Mouse (Mus musculus): ENCODE results near the gene Clip3. TPM values are rescaled to one million over a fixed set of nuclear protein-coding genes. Genes with fewer than 3 reads are reported as not detected.

The Clip3 gene
- polyA plus RNA-seq, 1 experiment from 2014 or later, result 9.6 TPM

DNA sequence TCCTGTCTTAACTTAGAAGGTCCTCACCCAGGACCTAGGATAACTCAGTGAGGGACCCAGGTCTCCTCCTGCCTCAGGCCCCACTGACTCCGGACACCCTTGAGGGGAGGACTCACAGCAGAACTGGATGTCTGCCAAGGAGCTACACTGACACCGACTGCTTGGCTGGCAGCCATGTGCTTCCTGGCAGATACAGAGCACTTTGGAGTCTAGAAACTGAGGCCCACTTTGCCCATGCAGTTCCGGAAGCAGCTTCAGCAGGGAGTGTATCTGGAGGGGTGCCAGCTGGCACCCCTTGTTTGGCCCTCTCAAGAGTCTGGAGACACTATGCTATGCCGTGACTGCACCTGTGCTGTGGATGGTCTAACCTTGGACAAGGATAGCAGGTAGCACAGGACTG is 41.9 kb downstream of the Clip3 start:
- 0 out of 2 replicates have a peak, but pooled peaks cover 3% of the 10 kb centered on the region for H3K27me3 ChIP-seq (ENCODE audit: control insufficient read depth, insufficient read depth, low read length)
- ATAC-seq (ENCODE audit: low FRiP score, low TSS enrichment) (no peak), DNase-seq (ENCODE audit: low spot score) (peak; percentile 40)
- no peaks in the 10 kb centered on the region for H3K36me3 ChIP-seq (ENCODE audit: control insufficient read depth, insufficient read depth, low read length)
- H3K4me2 ChIP-seq (replicated peaks; ENCODE audit: low read depth), result no peak overlapping the region
- H3K9ac ChIP-seq (ENCODE audit: low read length), result no peak overlapping the region
- no peaks in the 10 kb centered on the region for H3K4me1 ChIP-seq (replicated peaks; ENCODE audit: control insufficient read depth, insufficient read depth)
- H3K9me3 ChIP-seq (ENCODE audit: control insufficient read depth, low read length), result no peaks in the 10 kb centered on the region
- no peak overlapping the region for H3K4me3 ChIP-seq (ENCODE audit: low read depth, low read length)
- TF ChIP-seq CTCF (IDR thresholded peaks at IDR 0.05; ENCODE audit: low read depth), result no peak
- no peak for TF ChIP-seq EP300 (optimal IDR thresholded peaks at IDR 0.05)
- WGBS, result 3% methylated on average over 4 of the region's 4 CpGs
- H3K27ac ChIP-seq (replicated peaks), result no peak overlapping the region

DNA sequence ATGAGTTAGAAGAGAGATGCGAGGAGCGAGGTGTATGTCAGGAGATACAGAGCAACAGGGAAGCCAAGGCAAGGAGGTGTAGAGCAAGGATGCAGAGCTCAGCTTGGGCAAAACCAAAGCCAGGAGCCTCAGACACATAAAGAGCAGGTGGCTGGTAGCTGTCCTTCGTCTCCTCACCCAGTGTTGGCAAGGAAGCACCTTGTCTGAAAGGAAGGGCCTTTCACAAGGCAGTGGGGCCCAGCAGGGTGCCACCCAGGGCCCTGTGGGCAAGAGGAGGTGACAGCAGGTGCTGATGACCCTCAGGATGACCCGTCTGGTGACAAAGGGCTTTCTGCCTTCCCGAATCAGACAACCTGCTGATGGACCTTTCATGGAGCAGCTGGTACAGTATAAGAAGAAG is 43.0 kb downstream of the Clip3 start:
- Histone ChIP-seq H3K9me3 (ENCODE audit: control insufficient read depth, low read length) (no peaks in the 10 kb centered on the region), H3K4me3 (ENCODE audit: low read depth, low read length) (no peak overlapping the region), H3K27ac (replicated peaks) (no peak overlapping the region), H3K4me2 (replicated peaks; ENCODE audit: low read depth) (no peak overlapping the region), H3K36me3 (ENCODE audit: control insufficient read depth, insufficient read depth, low read length) (no peaks in the 10 kb centered on the region), H3K4me1 (replicated peaks; ENCODE audit: control insufficient read depth, insufficient read depth) (no peaks in the 10 kb centered on the region), H3K9ac (ENCODE audit: low read length) (no peak overlapping the region), H3K27me3 (ENCODE audit: control insufficient read depth, insufficient read depth, low read length) (0 out of 2 replicates have a peak, but pooled peaks cover 3% of the 10 kb centered on the region)
- no peak for DNase-seq (ENCODE audit: low spot score)
- TF ChIP-seq EP300 (optimal IDR thresholded peaks at IDR 0.05) (no peak), CTCF (IDR thresholded peaks at IDR 0.05; ENCODE audit: low read depth) (no peak)
- ATAC-seq (ENCODE audit: low FRiP score, low TSS enrichment), result no peak
- 61% methylated on average over 5 of the region's 5 CpGs for WGBS

- 70% methylated on average over 6 of the region's 6 CpGs for WGBS
- no peak for ATAC-seq (ENCODE audit: low FRiP score, low TSS enrichment)
- no peak for TF ChIP-seq CTCF (IDR thresholded peaks at IDR 0.05; ENCODE audit: low read depth)
- no peak for TF ChIP-seq EP300 (optimal IDR thresholded peaks at IDR 0.05)
These were observed 44.2 kb downstream of the Clip3 start for GRCm38 (mm10) chr7:30335688-30336087.

DNA sequence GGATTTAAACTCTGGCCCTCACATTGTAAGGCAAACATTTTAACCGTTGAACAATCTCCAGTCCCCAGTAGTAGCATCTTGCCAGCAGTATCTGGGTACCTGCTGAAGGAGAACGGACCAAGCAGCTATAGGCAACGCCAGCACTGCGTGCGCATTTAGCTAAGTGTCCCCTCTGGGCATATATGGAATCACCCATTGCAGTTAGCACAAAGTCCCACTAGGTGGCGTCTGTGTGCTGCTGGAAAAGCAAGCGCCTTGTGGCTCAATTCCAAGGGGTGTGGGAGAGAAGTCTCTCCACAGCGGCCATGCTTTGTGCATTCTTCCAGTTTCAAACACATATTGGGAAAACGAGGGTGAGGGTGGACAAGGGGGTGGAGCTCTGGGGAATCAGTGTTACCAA is 44.9 kb downstream of the Clip3 start:
- DNase-seq (ENCODE audit: low spot score) (peak; percentile 92), ATAC-seq (ENCODE audit: low FRiP score, low TSS enrichment) (peak; percentile 58; the same call in 1 of the 2 replicates)
- Histone ChIP-seq H3K36me3 (ENCODE audit: control insufficient read depth, insufficient read depth, low read length) (no peaks in the 10 kb centered on the region), H3K4me2 (replicated peaks; ENCODE audit: low read depth) (no peak overlapping the region), H3K27ac (replicated peaks) (no peak overlapping the region), H3K9ac (ENCODE audit: low read length) (no peak overlapping the region), H3K4me3 (ENCODE audit: low read depth, low read length) (no peak overlapping the region), H3K27me3 (ENCODE audit: control insufficient read depth, insufficient read depth, low read length) (0 out of 2 replicates have a peak, but pooled peaks cover 3% of the 10 kb centered on the region), H3K4me1 (replicated peaks; ENCODE audit: control insufficient read depth, insufficient read depth) (no peaks in the 10 kb centered on the region), H3K9me3 (ENCODE audit: control insufficient read depth, low read length) (no peaks in the 10 kb centered on the region)
- TF ChIP-seq EP300 (optimal IDR thresholded peaks at IDR 0.05) (no peak), CTCF (IDR thresholded peaks at IDR 0.05; ENCODE audit: low read depth) (peak; percentile 97)
- 2% methylated on average over 9 of the region's 9 CpGs for WGBS

More at GRCm38 (mm10) chr7:30335688-30336087, 44.2 kb downstream of the Clip3 start:
- Histone ChIP-seq H3K9me3 (ENCODE audit: control insufficient read depth, low read length) (no peaks in the 10 kb centered on the region), H3K9ac (ENCODE audit: low read length) (no peak overlapping the region), H3K4me2 (replicated peaks; ENCODE audit: low read depth) (no peak overlapping the region), H3K4me1 (replicated peaks; ENCODE audit: control insufficient read depth, insufficient read depth) (no peaks in the 10 kb centered on the region), H3K36me3 (ENCODE audit: control insufficient read depth, insufficient read depth, low read length) (no peaks in the 10 kb centered on the region), H3K4me3 (ENCODE audit: low read depth, low read length) (no peak overlapping the region), H3K27me3 (ENCODE audit: control insufficient read depth, insufficient read depth, low read length) (0 out of 2 replicates have a peak, but pooled peaks cover 3% of the 10 kb centered on the region), H3K27ac (replicated peaks) (no peak overlapping the region)
- DNase-seq (ENCODE audit: low spot score), result no peak

- Histone ChIP-seq H3K27ac (replicated peaks) (no peak overlapping the region), H3K9me3 (ENCODE audit: control insufficient read depth, low read length) (no peaks in the 10 kb centered on the region), H3K4me3 (ENCODE audit: low read depth, low read length) (no peak overlapping the region), H3K27me3 (ENCODE audit: control insufficient read depth, insufficient read depth, low read length) (0 out of 2 replicates have a peak, but pooled peaks cover 3% of the 10 kb centered on the region), H3K4me1 (replicated peaks; ENCODE audit: control insufficient read depth, insufficient read depth) (no peaks in the 10 kb centered on the region), H3K4me2 (replicated peaks; ENCODE audit: low read depth) (no peak overlapping the region), H3K36me3 (ENCODE audit: control insufficient read depth, insufficient read depth, low read length) (no peaks in the 10 kb centered on the region), H3K9ac (ENCODE audit: low read length) (no peak overlapping the region)
- 65% methylated on average over 5 of the region's 5 CpGs for WGBS
- DNase-seq (ENCODE audit: low spot score) (no peak), ATAC-seq (ENCODE audit: low FRiP score, low TSS enrichment) (no peak)
- no peak for TF ChIP-seq CTCF (IDR thresholded peaks at IDR 0.05; ENCODE audit: low read depth)
- TF ChIP-seq EP300 (optimal IDR thresholded peaks at IDR 0.05), result no peak
These were observed 48.0 kb downstream of the Clip3 start for GRCm38 (mm10) chr7:30339432-30340109.

DNA sequence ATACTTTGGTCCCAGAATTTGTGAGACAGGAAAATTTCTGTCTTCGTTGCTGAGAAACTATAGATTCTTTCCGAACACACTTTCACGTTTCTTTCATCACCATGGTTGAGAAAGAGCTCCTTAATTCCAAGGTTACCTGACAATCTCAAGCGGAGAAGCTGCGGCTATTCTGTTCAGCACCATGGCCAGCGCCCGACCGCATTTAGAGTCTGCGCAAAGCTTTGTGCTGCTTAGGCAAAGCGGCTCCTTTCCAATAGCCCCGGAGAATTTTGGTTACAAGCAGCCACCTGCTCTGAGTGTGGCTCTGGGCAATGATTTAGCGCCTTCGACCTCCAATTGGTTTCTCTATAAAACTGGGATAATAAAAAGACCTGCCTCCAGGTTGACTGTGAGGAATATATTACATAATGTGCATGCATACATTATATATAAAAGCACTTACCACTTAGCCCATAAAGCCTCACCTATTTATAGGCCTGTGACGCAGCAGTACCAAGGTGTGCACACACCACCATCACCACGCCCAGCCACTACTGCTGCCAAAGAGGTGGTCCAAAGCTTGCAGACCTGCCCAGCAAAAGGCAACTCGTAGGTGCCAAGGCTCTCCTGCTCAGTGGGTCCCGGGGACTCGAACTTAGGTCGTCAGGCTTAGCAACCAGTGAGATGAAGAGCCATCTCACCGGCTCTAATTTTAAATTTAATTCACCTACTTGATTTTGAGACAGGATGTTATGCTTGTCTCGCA is 55.3 kb downstream of the Clip3 start:
- Histone ChIP-seq H3K4me1 (replicated peaks; ENCODE audit: control insufficient read depth, insufficient read depth) (no peaks in the 10 kb centered on the region), H3K4me3 (ENCODE audit: low read depth, low read length) (no peak overlapping the region), H3K9me3 (ENCODE audit: control insufficient read depth, low read length) (no peaks in the 10 kb centered on the region), H3K36me3 (ENCODE audit: control insufficient read depth, insufficient read depth, low read length) (no peaks in the 10 kb centered on the region), H3K27me3 (ENCODE audit: control insufficient read depth, insufficient read depth, low read length) (no peaks in the 10 kb centered on the region), H3K4me2 (replicated peaks; ENCODE audit: low read depth) (no peak overlapping the region), H3K27ac (replicated peaks) (no peak overlapping the region), H3K9ac (ENCODE audit: low read length) (no peak overlapping the region)
- no peak for ATAC-seq (ENCODE audit: low FRiP score, low TSS enrichment)
- no peak for TF ChIP-seq CTCF (IDR thresholded peaks at IDR 0.05; ENCODE audit: low read depth)
- no peak for TF ChIP-seq EP300 (optimal IDR thresholded peaks at IDR 0.05)
- DNase-seq (ENCODE audit: low spot score), result peak; percentile 83
- 25% methylated on average over 21 of the region's 21 CpGs for WGBS
